Mouse (Mus musculus): ENCODE results near the gene Dnajc24. TPM values are rescaled to one million over a fixed set of nuclear protein-coding genes. Genes with fewer than 3 reads are reported as not detected.

The Dnajc24 gene
- 30.2 TPM in 2 replicates for polyA plus RNA-seq (2015; fragmentation: Nextera tagmentation; extraction: Ambion mirVana)

DNA sequence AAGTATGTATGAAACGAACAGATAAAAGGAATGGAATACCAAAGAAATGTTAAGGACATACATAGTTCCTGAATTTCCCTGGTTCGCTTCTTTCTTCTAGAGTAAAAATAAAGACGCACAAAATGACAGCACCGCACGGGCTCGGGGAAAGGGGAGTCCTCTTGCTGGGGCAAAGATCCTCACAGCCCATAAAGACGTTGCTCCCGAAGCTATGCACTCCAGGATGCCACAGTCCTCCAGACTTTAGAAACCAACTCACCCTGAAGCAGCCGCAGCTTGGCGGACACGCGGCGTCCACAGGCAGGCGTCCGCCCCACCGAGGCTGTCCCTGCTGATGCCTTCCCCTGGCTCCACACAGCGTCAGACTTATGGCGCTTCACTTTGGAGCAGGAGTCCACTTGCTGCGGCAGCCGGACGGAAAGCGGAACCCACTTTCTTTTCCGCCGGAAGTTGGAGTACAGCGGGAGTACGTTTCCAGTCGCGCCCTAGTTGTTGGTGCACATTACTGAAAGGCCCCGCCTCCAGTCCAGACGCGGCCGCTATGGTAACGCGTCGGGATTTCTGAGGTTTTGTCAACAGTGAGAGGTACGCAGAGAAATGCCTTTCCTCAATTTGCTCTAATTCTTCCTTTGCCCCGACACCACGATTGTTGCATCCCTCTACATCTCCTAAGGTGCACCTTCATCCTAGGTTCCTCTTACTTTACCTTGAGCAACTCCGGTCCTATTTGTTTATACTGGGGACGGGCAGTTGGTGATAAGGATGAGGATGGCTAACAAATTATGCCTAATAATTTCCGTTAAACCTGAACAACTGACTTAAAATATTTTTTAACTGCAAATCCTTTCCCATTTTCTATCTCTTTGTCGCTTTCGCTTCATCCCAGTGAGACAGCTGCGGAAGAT is at the start of gene Dnajc24:
Gene Dnajc24 (minus strand): TSS at position 715 of the 905 bp plus-strand sequence.
- no peaks in the 10 kb centered on the region for H3K4me1 ChIP-seq (ENCODE audit: control insufficient read depth, insufficient read depth, low read length)
- no peaks in the 10 kb centered on the region for H3K36me3 ChIP-seq (ENCODE audit: control insufficient read depth, insufficient read depth, low read length)
- no peaks in the 10 kb centered on the region for H3K9me3 ChIP-seq (ENCODE audit: control insufficient read depth, low read length)
- H3K27ac ChIP-seq (ENCODE audit: low read length): peak within 1 kb of the TSS; percentile 52; the same call in 1 of the 2 replicates
- ATAC-seq: peak; percentile 99
- H3K4me3 ChIP-seq (ENCODE audit: low read length): peak within 1 kb of the TSS; percentile 88
- peak within 1 kb of the TSS; percentile 92 for H3K9ac ChIP-seq (ENCODE audit: low read depth, low read length)
- H3K4me2 ChIP-seq (ENCODE audit: low read depth, low read length): peak within 1 kb of the TSS; percentile 74
- H3K27me3 ChIP-seq (replicated peaks; ENCODE audit: control insufficient read depth, insufficient read depth, low read length): no peaks in the 10 kb centered on the region
- 3% methylated on average over 44 of the region's 44 CpGs for WGBS

DNA sequence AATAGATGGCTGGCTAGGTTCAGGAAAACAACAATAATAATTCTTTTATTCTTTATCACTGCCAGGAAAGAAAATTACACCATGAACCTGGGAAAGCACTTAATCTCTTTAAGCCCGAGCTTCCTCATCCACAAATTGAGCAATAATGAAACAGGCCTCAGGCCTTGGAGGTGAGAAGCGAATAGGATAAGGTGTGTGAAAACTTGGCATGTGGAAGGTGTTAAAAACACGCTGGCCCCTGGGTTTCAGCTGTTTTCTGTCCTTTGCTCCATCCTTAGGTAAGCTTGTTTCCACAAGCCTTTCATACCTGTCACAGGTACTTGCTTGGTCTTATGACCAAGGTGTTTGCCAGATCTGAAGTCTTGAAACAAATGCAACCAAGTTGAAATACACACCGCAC is 43.3 kb upstream of the Dnajc24 start:
- H3K4me1 ChIP-seq (ENCODE audit: control insufficient read depth, insufficient read depth, low read length): no peaks in the 10 kb centered on the region
- no peak for ATAC-seq
- WGBS: 77% methylated on average over 4 of the region's 4 CpGs
- no peaks in the 10 kb centered on the region for H3K9me3 ChIP-seq (ENCODE audit: control insufficient read depth, low read length)
- no peak overlapping the region for H3K9ac ChIP-seq (ENCODE audit: low read depth, low read length)
- H3K36me3 ChIP-seq (ENCODE audit: control insufficient read depth, insufficient read depth, low read length): no peaks in the 10 kb centered on the region
- H3K4me2 ChIP-seq (ENCODE audit: low read depth, low read length): no peak overlapping the region
- H3K4me3 ChIP-seq (ENCODE audit: low read length): no peak overlapping the region
- H3K27ac ChIP-seq (ENCODE audit: low read length): no peak overlapping the region
- no peaks in the 10 kb centered on the region for H3K27me3 ChIP-seq (replicated peaks; ENCODE audit: control insufficient read depth, insufficient read depth, low read length)

DNA sequence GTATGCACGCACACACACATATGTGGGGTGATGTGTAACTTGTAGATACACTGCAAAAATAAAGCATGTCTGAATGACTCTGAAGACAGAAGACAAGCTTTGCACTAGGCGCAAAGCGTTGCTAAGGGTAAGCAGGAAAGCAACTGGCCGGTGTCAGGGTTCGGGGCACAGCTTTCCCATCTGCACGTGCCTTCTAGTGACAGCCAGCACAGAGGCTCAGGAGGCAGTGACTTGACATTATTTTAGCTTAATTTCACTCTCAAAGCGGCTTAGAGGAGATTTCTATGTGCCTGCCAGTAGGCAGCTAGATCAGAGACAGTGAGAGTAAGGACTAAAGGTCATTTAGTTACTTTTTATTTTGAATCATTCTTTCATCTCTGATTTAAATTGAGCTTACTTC is 39.1 kb upstream of the Dnajc24 start:
- 0 out of 2 replicates have a peak, but pooled peaks cover 2% of the 10 kb centered on the region for H3K27me3 ChIP-seq (replicated peaks; ENCODE audit: control insufficient read depth, insufficient read depth, low read length)
- no peaks in the 10 kb centered on the region for H3K9me3 ChIP-seq (ENCODE audit: control insufficient read depth, low read length)
- no peak overlapping the region for H3K4me2 ChIP-seq (ENCODE audit: low read depth, low read length)
- ATAC-seq: no peak
- no peak overlapping the region for H3K9ac ChIP-seq (ENCODE audit: low read depth, low read length)
- H3K4me1 ChIP-seq (ENCODE audit: control insufficient read depth, insufficient read depth, low read length): no peaks in the 10 kb centered on the region
- H3K36me3 ChIP-seq (ENCODE audit: control insufficient read depth, insufficient read depth, low read length): no peaks in the 10 kb centered on the region
- H3K27ac ChIP-seq (ENCODE audit: low read length): no peak overlapping the region
- H3K4me3 ChIP-seq (ENCODE audit: low read length): no peak overlapping the region
- 77% methylated on average over 7 of the region's 7 CpGs for WGBS

- no peaks in the 10 kb centered on the region for H3K36me3 ChIP-seq (ENCODE audit: control insufficient read depth, insufficient read depth, low read length)
- H3K4me3 ChIP-seq (ENCODE audit: low read length): no peak overlapping the region
- WGBS: 83% methylated on average over 5 of the region's 5 CpGs
- H3K4me1 ChIP-seq (ENCODE audit: control insufficient read depth, insufficient read depth, low read length): no peaks in the 10 kb centered on the region
- no peak overlapping the region for H3K9ac ChIP-seq (ENCODE audit: low read depth, low read length)
- H3K4me2 ChIP-seq (ENCODE audit: low read depth, low read length): no peak overlapping the region
- H3K9me3 ChIP-seq (ENCODE audit: control insufficient read depth, low read length): no peaks in the 10 kb centered on the region
- no peak for ATAC-seq
- H3K27ac ChIP-seq (ENCODE audit: low read length): no peak overlapping the region
- 0 out of 2 replicates have a peak, but pooled peaks cover 2% of the 10 kb centered on the region for H3K27me3 ChIP-seq (replicated peaks; ENCODE audit: control insufficient read depth, insufficient read depth, low read length)
Measured at GRCm38 (mm10) chr2:106041961-106042360, 38.6 kb upstream of the Dnajc24 start.

- Histone ChIP-seq H3K36me3 (ENCODE audit: control insufficient read depth, insufficient read depth, low read length) (no peaks in the 10 kb centered on the region), H3K4me2 (ENCODE audit: low read depth, low read length) (no peak overlapping the region), H3K9ac (ENCODE audit: low read depth, low read length) (no peak overlapping the region), H3K4me1 (ENCODE audit: control insufficient read depth, insufficient read depth, low read length) (no peaks in the 10 kb centered on the region), H3K4me3 (ENCODE audit: low read length) (no peak overlapping the region), H3K9me3 (ENCODE audit: control insufficient read depth, low read length) (no peaks in the 10 kb centered on the region), H3K27ac (ENCODE audit: low read length) (no peak overlapping the region), H3K27me3 (replicated peaks; ENCODE audit: control insufficient read depth, insufficient read depth, low read length) (0 out of 2 replicates have a peak, but pooled peaks cover 2% of the 10 kb centered on the region)
- ATAC-seq: no peak
- WGBS: 65% methylated on average over 4 of the region's 4 CpGs
Measured at GRCm38 (mm10) chr2:106038286-106038685, 34.9 kb upstream of the Dnajc24 start.

DNA sequence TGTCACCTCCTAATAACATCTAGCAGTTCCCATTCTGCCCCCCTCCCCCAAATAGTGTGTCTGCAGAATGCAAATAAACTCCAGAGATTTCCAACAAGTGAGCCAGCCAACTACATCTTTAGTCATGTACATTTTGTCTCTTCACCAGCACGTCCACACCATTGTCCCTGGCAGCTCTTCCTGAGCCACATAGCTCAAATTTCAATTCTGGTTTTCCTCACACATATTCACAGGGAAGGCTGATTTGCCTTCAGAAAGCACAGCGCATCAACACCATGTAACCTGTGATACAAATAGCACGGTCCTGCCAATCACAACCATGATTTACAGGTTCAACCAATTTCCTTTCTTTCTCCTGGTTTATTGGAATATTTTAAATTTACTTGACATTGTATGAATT is 21.5 kb upstream of the Dnajc24 start:
- no peak overlapping the region for H3K27ac ChIP-seq (ENCODE audit: low read length)
- no peaks in the 10 kb centered on the region for H3K36me3 ChIP-seq (ENCODE audit: control insufficient read depth, insufficient read depth, low read length)
- no peak overlapping the region for H3K4me2 ChIP-seq (ENCODE audit: low read depth, low read length)
- H3K9ac ChIP-seq (ENCODE audit: low read depth, low read length): no peak overlapping the region
- no peak for ATAC-seq
- H3K27me3 ChIP-seq (replicated peaks; ENCODE audit: control insufficient read depth, insufficient read depth, low read length): no peaks in the 10 kb centered on the region
- no peaks in the 10 kb centered on the region for H3K9me3 ChIP-seq (ENCODE audit: control insufficient read depth, low read length)
- H3K4me1 ChIP-seq (ENCODE audit: control insufficient read depth, insufficient read depth, low read length): no peaks in the 10 kb centered on the region
- H3K4me3 ChIP-seq (ENCODE audit: low read length): no peak overlapping the region
- WGBS: 73% methylated on average over 3 of the region's 3 CpGs

DNA sequence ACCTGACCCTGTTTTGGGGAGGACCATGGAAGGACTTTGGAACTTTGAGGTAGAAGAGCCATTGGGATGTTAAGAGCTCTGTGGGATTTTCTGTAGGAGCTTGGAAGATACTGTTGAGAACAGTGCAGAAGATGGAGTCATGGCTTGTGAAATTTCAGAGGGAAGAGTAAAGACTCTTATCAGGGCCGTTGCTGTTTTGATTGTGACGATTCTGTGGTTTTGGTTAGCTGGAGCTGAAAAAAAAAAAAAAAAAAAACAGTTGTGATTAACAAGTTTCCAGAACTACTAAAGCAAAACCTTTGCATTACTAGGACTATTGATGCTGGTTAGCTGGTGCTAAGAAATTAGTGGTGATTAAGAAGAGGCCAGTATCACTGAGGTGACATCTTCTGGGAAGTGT is 5.1 kb upstream of the Dnajc24 start:
- H3K27ac ChIP-seq (ENCODE audit: low read length): no peak overlapping the region
- H3K4me2 ChIP-seq (ENCODE audit: low read depth, low read length): no peak overlapping the region
- H3K36me3 ChIP-seq (ENCODE audit: control insufficient read depth, insufficient read depth, low read length): no peaks in the 10 kb centered on the region
- no peaks in the 10 kb centered on the region for H3K27me3 ChIP-seq (replicated peaks; ENCODE audit: control insufficient read depth, insufficient read depth, low read length)
- H3K4me1 ChIP-seq (ENCODE audit: control insufficient read depth, insufficient read depth, low read length): no peaks in the 10 kb centered on the region
- 81% methylated on average over 2 of the region's 2 CpGs for WGBS
- ATAC-seq: no peak
- no peak overlapping the region for H3K4me3 ChIP-seq (ENCODE audit: low read length)
- H3K9me3 ChIP-seq (ENCODE audit: control insufficient read depth, low read length): no peaks in the 10 kb centered on the region
- H3K9ac ChIP-seq (ENCODE audit: low read depth, low read length): no peak overlapping the region

GRCm38 (mm10) chr2:105987999-105988398 is 15.3 kb downstream of the Dnajc24 start:
- no peaks in the 10 kb centered on the region for H3K4me1 ChIP-seq (ENCODE audit: control insufficient read depth, insufficient read depth, low read length)
- no peaks in the 10 kb centered on the region for H3K9me3 ChIP-seq (ENCODE audit: control insufficient read depth, low read length)
- no peak for ATAC-seq
- no peaks in the 10 kb centered on the region for H3K36me3 ChIP-seq (ENCODE audit: control insufficient read depth, insufficient read depth, low read length)
- no peak overlapping the region for H3K9ac ChIP-seq (ENCODE audit: low read depth, low read length)
- no peak overlapping the region for H3K4me2 ChIP-seq (ENCODE audit: low read depth, low read length)
- no peaks in the 10 kb centered on the region for H3K27me3 ChIP-seq (replicated peaks; ENCODE audit: control insufficient read depth, insufficient read depth, low read length)
- no peak overlapping the region for H3K27ac ChIP-seq (ENCODE audit: low read length)
- no peak overlapping the region for H3K4me3 ChIP-seq (ENCODE audit: low read length)
- 26% methylated on average over 2 of the region's 2 CpGs for WGBS

- Histone ChIP-seq H3K27ac (ENCODE audit: low read length) (no peak overlapping the region), H3K27me3 (replicated peaks; ENCODE audit: control insufficient read depth, insufficient read depth, low read length) (no peaks in the 10 kb centered on the region), H3K9me3 (ENCODE audit: control insufficient read depth, low read length) (no peaks in the 10 kb centered on the region), H3K4me2 (ENCODE audit: low read depth, low read length) (no peak overlapping the region), H3K4me3 (ENCODE audit: low read length) (no peak overlapping the region), H3K4me1 (ENCODE audit: control insufficient read depth, insufficient read depth, low read length) (no peaks in the 10 kb centered on the region), H3K36me3 (ENCODE audit: control insufficient read depth, insufficient read depth, low read length) (no peaks in the 10 kb centered on the region), H3K9ac (ENCODE audit: low read depth, low read length) (no peak overlapping the region)
- ATAC-seq: no peak
- WGBS: 54% methylated on average over 1 of the region's 1 CpGs
Measured at GRCm38 (mm10) chr2:105987131-105987530, 16.2 kb downstream of the Dnajc24 start.
